Mouse (Mus musculus) kidney, embryonic 16.5 days (tissue): ENCODE results near the gene Sgca. TPM values are rescaled to one million over a fixed set of nuclear protein-coding genes. Genes with fewer than 3 reads are reported as not detected.

Experiments used
- ATAC-seq: fragments of 200-750 bp; cut with Nextera tagmentation; 2 replicates; pipeline ENCODE4 v1.8.0; 2017; ENCODE audit warnings: moderate TSS enrichment; ENCODE audit not compliant: low FRiP score, low TSS enrichment
- H3K27ac ChIP-seq: fragments of 300-500 bp; sonication (generic); 2 replicates; pipeline ENCODE4 v1.5.1; 2014; ENCODE audit warnings: low read length
- H3K27me3 ChIP-seq: fragments of 300-500 bp; sonication (generic); 2 replicates; pipeline ENCODE4 v1.6.1; 2014; ENCODE audit warnings: low read length, control low read depth, mixed read lengths; ENCODE audit not compliant: insufficient read depth
- H3K36me3 ChIP-seq: fragments of 300-500 bp; sonication (generic); 2 replicates; pipeline ENCODE4 v1.6.1; 2014; ENCODE audit warnings: low read length, control low read depth, mixed read lengths; ENCODE audit not compliant: insufficient read depth
- H3K4me1 ChIP-seq: fragments of 300-500 bp; sonication (generic); 2 replicates; pipeline ENCODE4 v1.6.1; 2014; ENCODE audit warnings: low read length, control low read depth, mixed read lengths; ENCODE audit not compliant: insufficient read depth
- H3K4me2 ChIP-seq: fragments of 300-500 bp; sonication (generic); replicated peaks from 2 replicates; pipeline ENCODE4 v1.6.1; 2014; ENCODE audit warnings: low read depth, low read length
- H3K4me3 ChIP-seq: fragments of 300-500 bp; sonication (generic); 2 replicates; pipeline ENCODE4 v1.5.1; 2014; ENCODE audit warnings: mild to moderate bottlenecking, low read length
- H3K9ac ChIP-seq: fragments of 300-500 bp; sonication (generic); replicated peaks from 2 replicates; pipeline ENCODE4 v1.6.1; 2014; ENCODE audit warnings: low read length
- H3K9me3 ChIP-seq: fragments of 300-500 bp; sonication (generic); 2 replicates; pipeline ENCODE4 v1.6.1; 2016; ENCODE audit warnings: low read length, control low read depth
- WGBS: fragments of 180-500 bp; shearing (Covaris S2); extraction: QIAGEN DNeasy Blood & Tissue Kit; methylation state at CpG from one replicate; pipeline ENCODE4 v1.1.7; 2014; 5-methylcytosine and 5-hydroxymethylcytosine counted together
- polyA plus RNA-seq: library from polyadenylated mRNA; unstranded; fragments of >200 nt; fragmentation: Nextera tagmentation; extraction: Ambion mirVana; gene quantifications from 2 replicates; pipeline ENCODE4 v1.2.1, GENCODE M21; 2015

The Sgca gene
- polyA plus RNA-seq, 1 experiment from 2014 or later = 0.71 TPM

GRCm38 (mm10) chr11:94913302-94914090 lies 62.6 kb downstream of the Sgca start:
- no peak for ATAC-seq
- Histone ChIP-seq H3K4me1 (peaks cover 11% of the 10 kb centered on the region), H3K9ac (no peak overlapping the region), H3K27ac (no peak overlapping the region), H3K36me3 (no peaks in the 10 kb centered on the region), H3K27me3 (no peaks in the 10 kb centered on the region), H3K9me3 (no peaks in the 10 kb centered on the region), H3K4me2 (no peak overlapping the region), H3K4me3 (no peak overlapping the region)
- 67% methylated on average over 6 of the region's 6 CpGs for WGBS

Other genes starting within 250 kb of the Sgca start
- 0.39 and 0.40 TPM in 2 replicates for gene Cdc34b, start 234.5 kb downstream of the Sgca start, polyA plus RNA-seq
- not detected in 2 replicates for gene Tmem92, start 193.6 kb downstream of the Sgca start, polyA plus RNA-seq
- gene Col1a1, start 40.1 kb downstream of the Sgca start, polyA plus RNA-seq = 869 and 941 TPM in 2 replicates
- gene Hils1, start 8.7 kb downstream of the Sgca start, polyA plus RNA-seq = not detected in 2 replicates
- 9.9 and 10.7 TPM in 2 replicates for gene Ppp1r9b, start 14.7 kb upstream of the Sgca start, polyA plus RNA-seq
- 19.2 and 21.2 TPM in 2 replicates for gene Samd14, start 33.6 kb upstream of the Sgca start, polyA plus RNA-seq
- 72.3 and 85.2 TPM in 2 replicates for gene Pdk2, start 65.0 kb upstream of the Sgca start, polyA plus RNA-seq
- gene Itga3, start 100.5 kb upstream of the Sgca start, polyA plus RNA-seq = 25.5 and 25.8 TPM in 2 replicates
- 1.1 TPM in 2 replicates for gene Dlx3, start 143.8 kb upstream of the Sgca start, polyA plus RNA-seq
- gene Dlx4, start 169.9 kb upstream of the Sgca start, polyA plus RNA-seq = 0.08 TPM in 1 of 2 replicates, not detected in the other